Mouse (Mus musculus) hindbrain, postnatal 0 days (tissue): ENCODE results near the gene Paqr8. TPM values are rescaled to one million over a fixed set of nuclear protein-coding genes. Genes with fewer than 3 reads are reported as not detected.

ENCODE experiments used
- ATAC-seq: fragments of 200-750 bp; cut with Nextera tagmentation; 2 replicates; pipeline ENCODE4 v1.8.0; 2017; ENCODE audit warnings: mild to moderate bottlenecking, moderate TSS enrichment, moderate library complexity
- DNase-seq: peaks from one replicate; pipeline ENCODE4 v3.0.0-alpha.2; 2015; ENCODE audit warnings: low spot score
- H3K27ac ChIP-seq: fragments of 300-500 bp; sonication (generic); 2 replicates; pipeline ENCODE4 v1.5.1; 2014; ENCODE audit warnings: mild to moderate bottlenecking
- H3K27me3 ChIP-seq: fragments of 300-500 bp; sonication (generic); 2 replicates; pipeline ENCODE4 v1.6.1; 2014; ENCODE audit warnings: low read length, mixed read lengths; ENCODE audit not compliant: insufficient read depth
- H3K36me3 ChIP-seq: fragments of 300-500 bp; sonication (generic); 2 replicates; pipeline ENCODE4 v1.6.1; 2014; ENCODE audit warnings: low read length, mixed read lengths; ENCODE audit not compliant: insufficient read depth
- H3K4me1 ChIP-seq: fragments of 300-500 bp; sonication (generic); 2 replicates; pipeline ENCODE4 v1.6.1; 2014; ENCODE audit warnings: antibody characterized with exemption, low read length, mixed read lengths; ENCODE audit not compliant: insufficient read depth
- H3K4me2 ChIP-seq: fragments of 300-500 bp; sonication (generic); 2 replicates; pipeline ENCODE4 v1.6.1; 2014; ENCODE audit warnings: low read depth, mild to moderate bottlenecking, low read length, moderate library complexity, mixed read lengths
- H3K4me3 ChIP-seq: fragments of 300-500 bp; sonication (generic); 2 replicates; pipeline ENCODE4 v1.5.1; 2014; ENCODE audit warnings: low read length
- H3K9ac ChIP-seq: fragments of 300-500 bp; sonication (generic); replicated peaks from 2 replicates; pipeline ENCODE4 v1.6.1; 2014; ENCODE audit warnings: mild to moderate bottlenecking, low read length, moderate library complexity, mixed read lengths
- H3K9me3 ChIP-seq: fragments of 300-500 bp; sonication (generic); 2 replicates; pipeline ENCODE4 v1.6.1; 2016; ENCODE audit warnings: low read length, mixed read lengths
- CTCF ChIP-seq: IDR thresholded peaks from 2 replicates; pipeline ENCODE4 v1.5.1; 2016; ENCODE audit warnings: antibody characterized with exemption, control low read depth, low read depth
- WGBS: fragments of 180-500 bp; shearing (Covaris S2); extraction: QIAGEN DNeasy Blood & Tissue Kit; methylation state at CpG from one replicate; pipeline ENCODE4 v1.1.7; 2014; 5-methylcytosine and 5-hydroxymethylcytosine counted together
- polyA plus RNA-seq: library from polyadenylated mRNA; unstranded; fragments of >200 nt; fragmentation: Nextera tagmentation; extraction: Ambion mirVana; gene quantifications from 2 replicates; pipeline ENCODE4 v1.2.1, GENCODE M21; 2015
- total RNA-seq: library from RNA; depleted of rRNA; stranded (reverse); fragments of >200 nt; gene quantifications from 2 replicates; pipeline ENCODE4 v1.2.3, GENCODE M21; 2014

Paqr8 gene
- total and polyA plus RNA-seq, 2 experiments from 2014 or later, result 47.8 to 212 TPM

GRCm38 (mm10) chr1:20889677-20890403 is 566 bp upstream of the Paqr8 start:
- Histone ChIP-seq H3K36me3 (no peaks in the 10 kb centered on the region), H3K27me3 (no peaks in the 10 kb centered on the region), H3K4me3 (peak overlapping the region; percentile 66), H3K4me2 (peak overlapping the region; percentile 81), H3K27ac (peak overlapping the region; percentile 86; the same call in 1 of the 2 replicates), H3K4me1 (no peaks in the 10 kb centered on the region), H3K9me3 (no peaks in the 10 kb centered on the region), H3K9ac (peak overlapping the region; percentile 72)
- DNase-seq (no peak), ATAC-seq (peak; percentile 33)
- WGBS, result 13% methylated on average over 16 of the region's 16 CpGs
- no peak for TF ChIP-seq CTCF

GRCm38 (mm10) chr1:20890941-20891399 is 564 bp downstream of the Paqr8 start:
- Histone ChIP-seq H3K4me2 (peak overlapping the region; percentile 81), H3K9me3 (no peaks in the 10 kb centered on the region), H3K9ac (peak overlapping the region; percentile 72), H3K36me3 (no peaks in the 10 kb centered on the region), H3K4me1 (no peaks in the 10 kb centered on the region), H3K27me3 (no peaks in the 10 kb centered on the region), H3K27ac (peak overlapping the region; percentile 86), H3K4me3 (peak overlapping the region; percentile 66)
- WGBS, result under 1% methylated on average over 20 of the region's 20 CpGs
- DNase-seq, result peak; percentile 77
- peak; percentile 67 for TF ChIP-seq CTCF
- peak; percentile 80 for ATAC-seq

- no peaks in the 10 kb centered on the region for H3K36me3 ChIP-seq
- no peaks in the 10 kb centered on the region for H3K9me3 ChIP-seq
- no peak for TF ChIP-seq CTCF
- H3K27me3 ChIP-seq, result no peaks in the 10 kb centered on the region
- ATAC-seq (no peak), DNase-seq (peak; percentile 25)
- H3K4me1 ChIP-seq, result no peaks in the 10 kb centered on the region
- H3K27ac ChIP-seq, result peak overlapping the region; percentile 60
- peak overlapping the region; percentile 81 for H3K4me2 ChIP-seq
- peak overlapping the region; percentile 66 for H3K4me3 ChIP-seq
- H3K9ac ChIP-seq, result peak overlapping the region; percentile 43; the same call in 1 of the 2 replicates
- 57% methylated on average over 5 of the region's 5 CpGs for WGBS
These were observed 2.7 kb downstream of the Paqr8 start for GRCm38 (mm10) chr1:20893059-20893458.

GRCm38 (mm10) chr1:20898391-20898790 is 8.0 kb downstream of the Paqr8 start:
- TF ChIP-seq CTCF, result no peak
- peak overlapping the region; percentile 57 for H3K27ac ChIP-seq
- no peaks in the 10 kb centered on the region for H3K36me3 ChIP-seq
- no peak overlapping the region for H3K9ac ChIP-seq
- no peak for ATAC-seq
- WGBS, result 70% methylated on average over 9 of the region's 9 CpGs
- no peak overlapping the region for H3K4me3 ChIP-seq
- DNase-seq, result no peak
- no peaks in the 10 kb centered on the region for H3K4me1 ChIP-seq
- no peaks in the 10 kb centered on the region for H3K27me3 ChIP-seq
- no peak overlapping the region for H3K4me2 ChIP-seq
- no peaks in the 10 kb centered on the region for H3K9me3 ChIP-seq

- 0 out of 2 replicates have a peak overlapping the region, but pooled peaks have one; percentile 48 for H3K27ac ChIP-seq
- no peaks in the 10 kb centered on the region for H3K4me1 ChIP-seq
- H3K4me3 ChIP-seq, result no peak overlapping the region
- WGBS, result 43% methylated on average over 4 of the region's 4 CpGs
- H3K9me3 ChIP-seq, result no peaks in the 10 kb centered on the region
- H3K36me3 ChIP-seq, result no peaks in the 10 kb centered on the region
- ATAC-seq, result no peak
- no peaks in the 10 kb centered on the region for H3K27me3 ChIP-seq
- H3K9ac ChIP-seq, result no peak overlapping the region
- no peak overlapping the region for H3K4me2 ChIP-seq
- TF ChIP-seq CTCF, result no peak
- no peak for DNase-seq
These were observed 9.9 kb downstream of the Paqr8 start for GRCm38 (mm10) chr1:20900336-20900735.

GRCm38 (mm10) chr1:20905501-20906127 is 15.2 kb downstream of the Paqr8 start:
- ATAC-seq (peak; percentile 93), DNase-seq (peak; percentile 78)
- Histone ChIP-seq H3K9ac (no peak overlapping the region), H3K4me3 (no peak overlapping the region), H3K27ac (peak overlapping the region; percentile 77), H3K27me3 (no peaks in the 10 kb centered on the region), H3K9me3 (no peaks in the 10 kb centered on the region), H3K4me2 (no peak overlapping the region), H3K36me3 (no peaks in the 10 kb centered on the region), H3K4me1 (no peaks in the 10 kb centered on the region; the same call in 1 of the 2 replicates)
- 29% methylated on average over 8 of the region's 8 CpGs for WGBS
- no peak for TF ChIP-seq CTCF
